Mouse (Mus musculus) limb, embryonic 13.5 days (tissue): ENCODE data around the gene Egflam. TPM values are rescaled to one million over a fixed set of nuclear protein-coding genes. Genes with fewer than 3 reads are reported as not detected.
A peak's percentile ranks its signal among the peaks of the same experiment; 100 is the strongest.

Experiments
- ATAC-seq: fragments of 200-750 bp; cut with Nextera tagmentation; 2 replicates; pipeline ENCODE4 v1.8.0; 2017; ENCODE audit warnings: low read depth, moderate number of reproducible peaks, moderate TSS enrichment; ENCODE audit not compliant: low FRiP score
- H3K27ac ChIP-seq: fragments of 300-500 bp; sonication (generic); 2 replicates; pipeline ENCODE4 v1.5.1; 2015; ENCODE audit warnings: inconsistent platforms, mild to moderate bottlenecking, moderate library complexity
- H3K27me3 ChIP-seq: fragments of 300-500 bp; sonication (generic); 2 replicates; pipeline ENCODE4 v1.6.1; 2015; ENCODE audit warnings: mild to moderate bottlenecking, inconsistent platforms
- H3K36me3 ChIP-seq: fragments of 300-500 bp; sonication (generic); 2 replicates; pipeline ENCODE4 v1.6.1; 2015; ENCODE audit warnings: inconsistent platforms, mild to moderate bottlenecking, moderate library complexity
- H3K4me1 ChIP-seq: fragments of 300-500 bp; sonication (generic); 2 replicates; pipeline ENCODE4 v1.6.1; 2015; ENCODE audit warnings: inconsistent platforms
- H3K4me2 ChIP-seq: fragments of 300-500 bp; sonication (generic); replicated peaks from 2 replicates; pipeline ENCODE4 v1.6.1; 2015; ENCODE audit warnings: inconsistent platforms, mild to moderate bottlenecking, moderate library complexity
- H3K4me3 ChIP-seq: fragments of 300-500 bp; sonication (generic); 2 replicates; pipeline ENCODE4 v1.5.1; 2015; ENCODE audit warnings: moderate library complexity, mild to moderate bottlenecking, inconsistent platforms
- H3K9ac ChIP-seq: fragments of 300-500 bp; sonication (generic); 2 replicates; pipeline ENCODE4 v1.6.1; 2015; ENCODE audit warnings: mild to moderate bottlenecking, inconsistent platforms
- H3K9me3 ChIP-seq: fragments of 300-500 bp; sonication (generic); 2 replicates; pipeline ENCODE4 v1.6.1; 2016; ENCODE audit warnings: inconsistent platforms
- WGBS: fragments of 180-500 bp; shearing (Covaris S2); methylation state at CpG from one replicate; pipeline ENCODE4 v1.1.7; 2015; 5-methylcytosine and 5-hydroxymethylcytosine counted together
- polyA plus RNA-seq: library from polyadenylated mRNA; unstranded; fragments of >200 nt; fragmentation: Nextera tagmentation; extraction: Ambion mirVana; gene quantifications from 2 replicates; pipeline ENCODE4 v1.2.1, GENCODE M21; 2015

The Egflam gene
- 18.9 and 21.2 TPM in 2 replicates for polyA plus RNA-seq

GRCm38 (mm10) chr15:7397818-7398608 lies at the start of gene Egflam:
Egflam (minus strand) TSS chr15:7398395.
- H3K4me1 ChIP-seq: peaks cover 16% of the 10 kb centered on the region
- H3K36me3 ChIP-seq: no peaks in the 10 kb centered on the region; the same call in 1 of the 2 replicates
- peaks cover 3% of the 10 kb centered on the region; the same call in 1 of the 2 replicates for H3K27me3 ChIP-seq
- H3K9me3 ChIP-seq: no peaks in the 10 kb centered on the region
- peak within 1 kb of the TSS; percentile 89 for H3K4me2 ChIP-seq
- H3K4me3 ChIP-seq: peak within 1 kb of the TSS; percentile 74
- peak within 1 kb of the TSS; percentile 83 for H3K27ac ChIP-seq
- ATAC-seq: peak; percentile 77
- WGBS: under 1% methylated on average over 62 of the region's 62 CpGs
- peak within 1 kb of the TSS; percentile 83 for H3K9ac ChIP-seq

GRCm38 (mm10) chr15:7443396-7444315 lies 45.5 kb upstream of the Egflam start:
- no peaks in the 10 kb centered on the region for H3K36me3 ChIP-seq
- ATAC-seq: no peak; the same call in 1 of the 2 replicates

GRCm38 (mm10) chr15:7442148-7443100 lies 44.2 kb upstream of the Egflam start:
- WGBS: 42% methylated on average over 16 of the region's 16 CpGs
- no peaks in the 10 kb centered on the region for H3K9me3 ChIP-seq
- H3K4me3 ChIP-seq: no peak overlapping the region
- no peaks in the 10 kb centered on the region for H3K27me3 ChIP-seq
- H3K27ac ChIP-seq: no peak overlapping the region
- H3K9ac ChIP-seq: no peak overlapping the region
- no peak overlapping the region for H3K4me2 ChIP-seq
- H3K36me3 ChIP-seq: no peaks in the 10 kb centered on the region
- no peaks in the 10 kb centered on the region for H3K4me1 ChIP-seq
- ATAC-seq: 0 out of 2 replicates have a peak, but pooled peaks have one; percentile 44

More at GRCm38 (mm10) chr15:7443396-7444315, 45.5 kb upstream of the Egflam start:
- no peak overlapping the region for H3K9ac ChIP-seq
- H3K4me2 ChIP-seq: no peak overlapping the region
- no peaks in the 10 kb centered on the region for H3K27me3 ChIP-seq
- no peak overlapping the region for H3K4me3 ChIP-seq
- H3K4me1 ChIP-seq: no peaks in the 10 kb centered on the region
- 67% methylated on average over 17 of the region's 17 CpGs for WGBS
- H3K9me3 ChIP-seq: no peaks in the 10 kb centered on the region
- no peak overlapping the region for H3K27ac ChIP-seq

GRCm38 (mm10) chr15:7424282-7424681 lies 26.1 kb upstream of the Egflam start:
- no peaks in the 10 kb centered on the region for H3K9me3 ChIP-seq
- ATAC-seq: no peak
- no peaks in the 10 kb centered on the region for H3K36me3 ChIP-seq
- H3K4me3 ChIP-seq: no peak overlapping the region
- H3K9ac ChIP-seq: no peak overlapping the region
- no peak overlapping the region for H3K27ac ChIP-seq
- no peaks in the 10 kb centered on the region for H3K27me3 ChIP-seq
- WGBS: 91% methylated on average over 2 of the region's 2 CpGs
- H3K4me1 ChIP-seq: no peaks in the 10 kb centered on the region
- H3K4me2 ChIP-seq: no peak overlapping the region

GRCm38 (mm10) chr15:7404521-7404920 lies 6.3 kb upstream of the Egflam start:
- WGBS: 89% methylated on average over 8 of the region's 8 CpGs
- H3K4me3 ChIP-seq: no peak overlapping the region
- peaks cover under 1% of the 10 kb centered on the region; the same call in 1 of the 2 replicates for H3K4me1 ChIP-seq
- no peak overlapping the region for H3K27ac ChIP-seq
- H3K36me3 ChIP-seq: no peaks in the 10 kb centered on the region
- no peaks in the 10 kb centered on the region for H3K9me3 ChIP-seq
- H3K27me3 ChIP-seq: no peaks in the 10 kb centered on the region
- H3K4me2 ChIP-seq: no peak overlapping the region
- H3K9ac ChIP-seq: no peak overlapping the region
- no peak for ATAC-seq

- Histone ChIP-seq H3K4me3 (peak overlapping the region; percentile 74), H3K4me1 (peaks cover 16% of the 10 kb centered on the region), H3K9ac (peak overlapping the region; percentile 83), H3K4me2 (peak overlapping the region; percentile 89), H3K36me3 (no peaks in the 10 kb centered on the region; the same call in 1 of the 2 replicates), H3K27me3 (peaks cover 3% of the 10 kb centered on the region; the same call in 1 of the 2 replicates), H3K27ac (peak overlapping the region; percentile 83; the same call in 1 of the 2 replicates), H3K9me3 (no peaks in the 10 kb centered on the region)
- WGBS: 1% methylated on average over 17 of the region's 17 CpGs
- peak; percentile 49 for ATAC-seq
Observed at GRCm38 (mm10) chr15:7398609-7399540, 680 bp upstream of the Egflam start.

GRCm38 (mm10) chr15:7397446-7397817 lies 763 bp downstream of the Egflam start:
- Histone ChIP-seq H3K9ac (peak overlapping the region; percentile 83), H3K4me3 (peak overlapping the region; percentile 74), H3K4me1 (peaks cover 16% of the 10 kb centered on the region), H3K36me3 (no peaks in the 10 kb centered on the region; the same call in 1 of the 2 replicates), H3K4me2 (peak overlapping the region; percentile 89), H3K27me3 (peaks cover 3% of the 10 kb centered on the region; the same call in 1 of the 2 replicates), H3K9me3 (no peaks in the 10 kb centered on the region), H3K27ac (peak overlapping the region; percentile 83)
- peak; percentile 57 for ATAC-seq
- under 1% methylated on average over 8 of the region's 8 CpGs for WGBS

GRCm38 (mm10) chr15:7383349-7383748 lies 14.8 kb downstream of the Egflam start:
- Histone ChIP-seq H3K4me3 (no peak overlapping the region), H3K27ac (no peak overlapping the region), H3K4me1 (peaks cover 27% of the 10 kb centered on the region), H3K36me3 (no peaks in the 10 kb centered on the region), H3K9ac (no peak overlapping the region), H3K9me3 (no peaks in the 10 kb centered on the region), H3K27me3 (no peaks in the 10 kb centered on the region), H3K4me2 (no peak overlapping the region)
- WGBS: 86% methylated on average over 4 of the region's 4 CpGs
- no peak for ATAC-seq

- Histone ChIP-seq H3K9me3 (no peaks in the 10 kb centered on the region), H3K4me2 (peak overlapping the region; percentile 21; the same call in 1 of the 2 replicates), H3K27me3 (no peaks in the 10 kb centered on the region), H3K4me1 (peaks cover 27% of the 10 kb centered on the region), H3K4me3 (no peak overlapping the region), H3K27ac (peak overlapping the region; percentile 28; the same call in 1 of the 2 replicates), H3K36me3 (no peaks in the 10 kb centered on the region), H3K9ac (no peak overlapping the region)
- 22% methylated on average over 10 of the region's 10 CpGs for WGBS
- ATAC-seq: no peak
Observed at GRCm38 (mm10) chr15:7382457-7382856, 15.7 kb downstream of the Egflam start.

- 80% methylated on average over 1 of the region's 1 CpGs for WGBS
- ATAC-seq: no peak
- H3K36me3 ChIP-seq: no peaks in the 10 kb centered on the region
Observed at GRCm38 (mm10) chr15:7352635-7353051, 45.6 kb downstream of the Egflam start.

More at GRCm38 (mm10) chr15:7352635-7353051, 45.6 kb downstream of the Egflam start:
- no peak overlapping the region for H3K27ac ChIP-seq
- H3K9me3 ChIP-seq: no peaks in the 10 kb centered on the region
- H3K4me3 ChIP-seq: no peak overlapping the region
- no peak overlapping the region for H3K9ac ChIP-seq
- no peak overlapping the region for H3K4me2 ChIP-seq
- no peaks in the 10 kb centered on the region for H3K27me3 ChIP-seq
- H3K4me1 ChIP-seq: no peaks in the 10 kb centered on the region
